Mouse (Mus musculus) gastrocnemius, adult 8-10 months (tissue): ENCODE data around the gene Bnip3. TPM values are rescaled to one million over a fixed set of nuclear protein-coding genes. Genes with fewer than 3 reads are reported as not detected.

Experiments
- DNase-seq, 2 experiments: peaks; one replicate each; pipeline ENCODE4 v3.0.0; 2022; ENCODE audit warnings: low spot score in 2 of 2
- total RNA-seq, 4 experiments: library from RNA; stranded (reverse); gene quantifications; 2 replicates each; pipeline ENCODE4 v1.2.4; 2022

Gene Bnip3
- total RNA-seq, 4 experiments from 2014 or later, result 219 to 283 (median 248) TPM

DNA sequence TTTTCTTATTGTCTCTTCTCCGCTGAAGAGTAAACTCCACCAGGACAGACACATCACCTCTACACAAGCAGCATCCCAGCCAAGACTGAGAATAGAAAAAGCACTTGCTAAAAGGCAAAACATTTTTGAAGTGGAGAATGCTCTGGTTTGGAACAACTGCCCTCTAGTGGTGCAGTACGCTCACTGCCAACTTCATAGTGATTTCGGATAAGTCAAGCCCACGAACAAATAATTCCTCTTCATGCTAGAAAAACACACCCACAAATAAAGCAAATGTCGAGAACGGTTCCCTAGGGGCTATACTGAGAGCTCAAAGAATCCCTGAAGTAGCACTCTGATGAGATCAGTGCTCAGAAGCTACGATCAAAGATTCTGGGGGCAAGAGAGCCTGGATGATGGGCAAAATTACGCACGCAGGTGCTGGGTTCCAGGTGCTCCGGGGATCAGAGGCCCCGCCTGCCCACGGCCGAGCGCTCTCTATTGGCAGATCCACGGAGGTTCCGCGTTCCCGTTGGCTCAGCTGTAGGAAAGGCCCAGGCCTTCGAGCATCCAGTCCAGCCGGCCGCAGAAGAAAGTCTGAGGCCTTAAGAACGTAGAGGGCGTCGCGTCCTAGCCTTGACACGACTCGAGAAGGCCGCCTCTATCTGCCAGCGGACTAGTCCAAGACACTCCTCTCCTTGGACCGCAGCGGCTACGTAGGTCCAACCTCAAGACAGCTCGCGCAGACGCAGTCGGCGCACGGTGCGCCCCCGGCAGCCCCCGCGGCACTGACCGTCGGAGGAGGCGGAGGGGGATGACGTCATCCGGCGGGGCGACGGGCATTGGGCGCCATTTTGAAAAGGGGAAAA is 63.6 kb downstream of the Bnip3 start, which contains the start of the genes Ppp2r2d and Mapk1ip1:
TSS of gene Ppp2r2d (plus strand) at position 536 of the 848 bp plus-strand sequence.
TSS of gene Mapk1ip1 (minus strand) at position 730 of the 848 bp plus-strand sequence.
- DNase-seq, result peak; percentile 93 to 97

DNA sequence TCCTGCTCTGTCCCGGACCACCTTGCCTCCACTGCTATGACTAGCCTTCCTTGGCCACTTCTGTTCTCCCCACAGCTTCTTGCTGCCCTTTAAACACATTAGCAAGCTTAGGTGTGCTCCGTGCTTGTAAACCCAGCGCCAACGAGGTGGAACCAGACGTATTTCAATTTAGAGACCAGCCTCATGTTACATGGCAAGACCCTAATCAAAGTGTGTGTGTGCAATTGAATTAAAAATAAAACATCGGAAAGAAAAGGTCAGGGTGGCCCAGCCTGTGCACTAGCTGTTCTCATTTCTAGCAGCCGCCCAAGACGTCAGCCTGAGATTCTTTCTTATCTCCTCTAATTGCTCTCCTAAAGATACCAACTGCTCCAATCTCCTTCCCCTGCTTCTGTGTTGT is 64.2 kb downstream of the Bnip3 start:
- no peak for DNase-seq

DNA sequence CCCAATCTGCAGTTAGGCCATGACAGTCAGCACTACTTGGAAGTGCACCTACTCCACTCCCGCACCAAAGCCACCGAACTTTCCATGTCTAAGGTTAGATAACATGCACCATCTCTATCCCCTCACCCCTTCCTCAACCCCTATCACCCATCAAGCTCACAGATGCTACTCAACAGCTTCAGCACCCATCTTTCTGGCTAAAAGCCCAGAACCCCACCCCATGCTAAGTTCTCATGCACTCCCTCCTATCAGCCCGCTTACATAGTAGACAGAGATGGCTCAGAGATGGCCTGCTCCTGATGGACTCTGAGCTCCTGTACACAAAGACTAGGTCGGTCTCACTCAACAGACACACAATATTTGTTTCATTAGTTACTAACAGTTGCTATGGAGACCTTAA is 65.9 kb downstream of the Bnip3 start:
- DNase-seq, result no peak

DNA sequence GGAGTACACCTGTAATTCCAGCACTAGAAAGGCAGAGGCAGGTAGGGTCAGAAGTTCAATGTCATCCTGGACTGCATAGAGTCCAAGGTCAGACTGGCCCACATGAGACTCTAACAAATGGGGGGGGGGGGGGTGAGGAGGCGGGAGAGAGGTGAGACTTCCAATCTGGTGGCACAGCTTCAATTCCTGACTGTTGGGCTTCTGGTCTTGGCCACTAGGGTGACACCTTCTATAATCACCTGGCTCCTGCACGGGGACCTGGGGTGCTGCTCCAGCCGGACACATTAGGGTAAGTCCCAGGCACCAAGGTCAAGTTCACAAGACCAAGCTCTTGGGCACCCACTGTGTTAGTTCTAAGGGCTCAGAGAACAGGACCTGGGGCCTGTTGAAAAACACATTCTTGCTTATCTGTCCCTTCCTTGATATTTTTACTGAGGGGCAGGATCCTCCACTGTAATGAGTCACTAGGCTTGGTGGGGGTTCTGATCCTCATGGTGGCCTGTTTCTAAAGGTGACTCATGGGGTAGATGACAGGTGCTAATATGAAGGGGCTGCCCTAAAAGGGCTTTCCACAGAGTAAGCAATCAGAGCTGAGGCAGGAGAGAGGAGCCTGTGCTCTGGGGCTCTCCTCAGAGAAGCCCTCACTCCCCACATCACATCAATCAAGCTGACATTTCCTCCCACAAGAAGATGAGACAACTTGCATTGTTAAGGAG is 67.7 kb downstream of the Bnip3 start:
- no peak for DNase-seq

Other genes with a start within 250 kb of the Bnip3 start
- gene Ppp2r2d, start 63.4 kb downstream of the Bnip3 start, total RNA-seq, result 10 to 100 TPM; 38.1 to 42.4 (median 41.0) TPM
- 10 to 100 TPM; 23.4 to 29.4 (median 24.6) TPM for gene Mapk1ip1, start 63.2 kb downstream of the Bnip3 start, total RNA-seq
- under 1 TPM in 3 of 4 experiments, not detected in 1; 0.10 to 0.17 (median 0.13) TPM for gene Jakmip3, start 31.2 kb upstream of the Bnip3 start, total RNA-seq
- under 1 TPM in 2 of 4 experiments, not detected in 2; 0.11 to 0.12 TPM for gene Dpysl4, start 176.5 kb upstream of the Bnip3 start, total RNA-seq